Mouse (Mus musculus) leukemia stem cell, adult 10-12 weeks (primary cell): Measurements from ENCODE around the gene Gabra5. TPM values are rescaled to one million over a fixed set of nuclear protein-coding genes. Genes with fewer than 3 reads are reported as not detected.

Experiments
- polyA plus RNA-seq: library from polyadenylated mRNA; stranded (reverse); fragments of >175 nt; gene quantifications from 2 replicates; pipeline ENCODE4 v1.2.3, GENCODE M21; 2012; ENCODE audit warnings: low replicate concordance

The Gabra5 gene
- polyA plus RNA-seq = not detected in 2 replicates

DNA sequence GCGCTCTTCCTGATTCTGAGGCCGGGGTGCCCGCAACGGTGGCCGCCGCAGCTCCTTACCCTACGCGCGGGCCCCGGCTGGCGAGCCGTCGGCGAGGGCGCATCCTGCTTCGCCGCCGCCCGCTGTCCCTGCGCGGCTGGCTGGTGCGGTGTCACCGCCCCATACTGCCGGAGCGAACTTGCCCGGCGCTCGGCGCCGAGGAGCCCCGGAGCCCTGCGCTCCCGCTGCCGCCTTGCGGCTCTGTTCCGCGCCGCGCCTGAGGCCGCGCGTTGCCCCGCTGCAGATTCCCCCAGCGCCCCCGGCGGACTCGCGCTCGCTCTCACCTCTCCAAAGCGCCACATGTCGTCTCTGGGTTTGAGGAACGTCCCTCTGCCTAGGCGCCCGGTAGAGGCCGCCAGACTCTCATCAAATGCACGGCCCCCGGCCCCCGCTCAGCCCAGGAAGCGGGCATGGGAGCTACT lies at the start of gene Gabra5:
Gene Gabra5, minus strand, starts transcription at position 379 of the 461 bp plus-strand sequence.

DNA sequence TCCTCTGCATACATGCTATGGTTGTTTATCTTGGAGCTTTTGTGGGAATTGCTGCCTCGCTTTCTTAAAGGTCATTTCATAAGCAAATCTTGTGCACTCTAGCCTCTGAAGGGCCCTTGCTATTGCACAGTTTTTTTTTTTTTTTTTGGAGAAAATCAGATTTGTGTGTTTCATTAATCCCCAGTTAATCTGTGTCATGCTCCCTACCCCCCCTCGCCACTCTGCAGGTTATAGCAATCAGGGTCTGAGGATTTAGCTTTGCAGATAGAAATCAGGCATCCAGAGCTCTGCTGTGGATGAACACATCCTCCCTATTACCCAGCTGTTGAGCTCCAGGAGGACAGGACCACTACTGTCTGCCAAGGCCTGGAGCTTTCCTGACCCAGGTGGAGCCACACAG lies 90.5 kb downstream of the Gabra5 start, which contains the start of gene Gabrb3:
Gene Gabrb3, plus strand, starts transcription at position 301 of the 400 bp plus-strand sequence.

GRCm38 (mm10) chr7:57386517-57387340 lies 123.1 kb downstream of the Gabra5 start, which contains the start of gene Gabrg3:
TSS of gene Gabrg3 (minus strand) at chr7:57387188.

Other genes with a start within 250 kb of the Gabra5 start
- gene Gabrg3, start 122.9 kb downstream of the Gabra5 start, polyA plus RNA-seq = not detected in 2 replicates
- not detected in 2 replicates for gene Gabrb3, start 90.4 kb downstream of the Gabra5 start, polyA plus RNA-seq